Mouse (Mus musculus) limb, embryonic 12.5 days (tissue): ENCODE results near the gene Wdr5. TPM values are rescaled to one million over a fixed set of nuclear protein-coding genes. Genes with fewer than 3 reads are reported as not detected.
A peak's percentile ranks its signal among the peaks of the same experiment; 100 is the strongest.
"Not testable (repeated sequence)": the region's sequence is repeated elsewhere in the genome, so short reads cannot be mapped to it uniquely, and the experiment has no call there.

Experiments used
- ATAC-seq: fragments of 200-750 bp; cut with Nextera tagmentation; 2 replicates; pipeline ENCODE4 v1.8.0; 2017; ENCODE audit warnings: low read depth, moderate TSS enrichment; ENCODE audit not compliant: insufficient number of reproducible peaks, insufficient read depth, low FRiP score, low TSS enrichment
- H3K27ac ChIP-seq: fragments of 300-500 bp; sonication (generic); 2 replicates; pipeline ENCODE4 v1.5.1; 2016; ENCODE audit warnings: mild to moderate bottlenecking, moderate library complexity
- H3K27me3 ChIP-seq: fragments of 300-500 bp; sonication (generic); 2 replicates; pipeline ENCODE4 v1.6.1; 2016; ENCODE audit warnings: mild to moderate bottlenecking, moderate library complexity
- H3K36me3 ChIP-seq: fragments of 300-500 bp; sonication (generic); 2 replicates; pipeline ENCODE4 v1.6.1; 2016; ENCODE audit warnings: mild to moderate bottlenecking, moderate library complexity
- H3K4me1 ChIP-seq: fragments of 300-500 bp; sonication (generic); replicated peaks from 2 replicates; pipeline ENCODE4 v1.6.1; 2016
- H3K4me2 ChIP-seq: fragments of 300-500 bp; sonication (generic); 2 replicates; pipeline ENCODE4 v1.6.1; 2016; ENCODE audit warnings: mild to moderate bottlenecking, moderate library complexity
- H3K4me3 ChIP-seq: fragments of 300-500 bp; sonication (generic); replicated peaks from 2 replicates; pipeline ENCODE4 v1.5.1; 2016; ENCODE audit warnings: mild to moderate bottlenecking
- H3K9ac ChIP-seq: fragments of 300-500 bp; sonication (generic); replicated peaks from 2 replicates; pipeline ENCODE4 v1.6.1; 2016; ENCODE audit warnings: mild to moderate bottlenecking, moderate library complexity
- H3K9me3 ChIP-seq: fragments of 300-500 bp; sonication (generic); 2 replicates; pipeline ENCODE4 v1.6.1; 2016; ENCODE audit warnings: mild to moderate bottlenecking, moderate library complexity
- WGBS: fragments of 180-500 bp; shearing (Covaris S2); methylation state at CpG from one replicate; pipeline ENCODE4 v1.1.7; 2016; 5-methylcytosine and 5-hydroxymethylcytosine counted together
- polyA plus RNA-seq: library from polyadenylated mRNA; unstranded; fragments of >200 nt; fragmentation: Nextera tagmentation; extraction: Ambion mirVana; gene quantifications from 2 replicates; pipeline ENCODE4 v1.2.1, GENCODE M21; 2016

The Wdr5 gene
- polyA plus RNA-seq, 1 experiment from 2014 or later = 73.5 TPM

GRCm38 (mm10) chr2:27504113-27504885 lies 10.7 kb upstream of the Wdr5 start:
- Histone ChIP-seq H3K36me3 (no peaks in the 10 kb centered on the region), H3K27ac (0 out of 2 replicates have a peak overlapping the region, but pooled peaks have one; percentile 20), H3K4me3 (no peak overlapping the region), H3K9me3 (no peaks in the 10 kb centered on the region), H3K9ac (no peak overlapping the region; the same call in 1 of the 2 replicates), H3K4me2 (no peak overlapping the region), H3K4me1 (peaks cover 19% of the 10 kb centered on the region), H3K27me3 (no peaks in the 10 kb centered on the region)
- 67% methylated on average over 7 of the region's 7 CpGs for WGBS
- ATAC-seq = no peak

- 8% methylated on average over 6 of the region's 6 CpGs for WGBS
- Histone ChIP-seq H3K27me3 (no peaks in the 10 kb centered on the region), H3K36me3 (no peaks in the 10 kb centered on the region), H3K9ac (no peak overlapping the region), H3K4me1 (peaks cover 19% of the 10 kb centered on the region), H3K4me2 (no peak overlapping the region), H3K4me3 (no peak overlapping the region), H3K9me3 (no peaks in the 10 kb centered on the region), H3K27ac (peak overlapping the region; percentile 69)
- peak; percentile 56; the same call in 1 of the 2 replicates for ATAC-seq
Observed at GRCm38 (mm10) chr2:27505539-27505938, 9.4 kb upstream of the Wdr5 start.

- ATAC-seq, H3K27me3 ChIP-seq, H3K9me3 ChIP-seq, H3K9ac ChIP-seq, H3K4me2 ChIP-seq, H3K36me3 ChIP-seq, H3K27ac ChIP-seq, H3K4me3 ChIP-seq: not testable (repeated sequence)
- H3K4me1 ChIP-seq = peaks cover 19% of the 10 kb centered on the region
- WGBS = 86% methylated on average over 4 of the region's 4 CpGs
Observed at GRCm38 (mm10) chr2:27506658-27507057, 8.3 kb upstream of the Wdr5 start.

- Histone ChIP-seq H3K4me2 (no peak within 1 kb of the TSS), H3K9ac (no peak within 1 kb of the TSS), H3K27ac (no peak within 1 kb of the TSS), H3K36me3 (no peaks in the 10 kb centered on the region), H3K4me3 (no peak within 1 kb of the TSS), H3K27me3 (no peaks in the 10 kb centered on the region), H3K9me3 (0 out of 2 replicates have a peak, but pooled peaks cover 4% of the 10 kb centered on the region), H3K4me1 (peaks cover 19% of the 10 kb centered on the region)
- WGBS = 53% methylated on average over 4 of the region's 4 CpGs
- ATAC-seq = no peak
Observed at GRCm38 (mm10) chr2:27507562-27507961, 7.4 kb upstream of the Wdr5 start, which contains the start of gene Brd3. Brd3 (minus strand) TSS chr2:27507662.

- Histone ChIP-seq H3K36me3 (no peaks in the 10 kb centered on the region), H3K9ac (no peak overlapping the region), H3K27me3 (no peaks in the 10 kb centered on the region), H3K4me2 (no peak overlapping the region), H3K9me3 (0 out of 2 replicates have a peak, but pooled peaks cover 4% of the 10 kb centered on the region), H3K27ac (no peak overlapping the region), H3K4me1 (peaks cover 13% of the 10 kb centered on the region), H3K4me3 (no peak overlapping the region)
- 93% methylated on average over 7 of the region's 7 CpGs for WGBS
- ATAC-seq = no peak
Observed at GRCm38 (mm10) chr2:27510706-27511105, 4.3 kb upstream of the Wdr5 start.

GRCm38 (mm10) chr2:27512909-27513308 lies 2.0 kb upstream of the Wdr5 start:
- H3K4me2 ChIP-seq = no peak overlapping the region
- WGBS = 99% methylated on average over 3 of the region's 3 CpGs
- no peak overlapping the region for H3K4me3 ChIP-seq
- no peak overlapping the region for H3K9ac ChIP-seq
- H3K4me1 ChIP-seq = peaks cover 30% of the 10 kb centered on the region
- H3K27me3 ChIP-seq = no peaks in the 10 kb centered on the region
- H3K36me3 ChIP-seq = no peaks in the 10 kb centered on the region; the same call in 1 of the 2 replicates
- 0 out of 2 replicates have a peak, but pooled peaks cover 4% of the 10 kb centered on the region for H3K9me3 ChIP-seq
- H3K27ac ChIP-seq = no peak overlapping the region
- ATAC-seq = no peak

- 75% methylated on average over 5 of the region's 5 CpGs for WGBS
Observed at GRCm38 (mm10) chr2:27513861-27514260, 1.1 kb upstream of the Wdr5 start.

GRCm38 (mm10) chr2:27515341-27516166 lies 597 bp downstream of the Wdr5 start:
- Histone ChIP-seq H3K9me3 (0 out of 2 replicates have a peak, but pooled peaks cover 4% of the 10 kb centered on the region), H3K9ac (peak overlapping the region; percentile 96), H3K4me1 (peaks cover 30% of the 10 kb centered on the region), H3K27me3 (no peaks in the 10 kb centered on the region), H3K4me3 (peak overlapping the region; percentile 88), H3K4me2 (peak overlapping the region; percentile 84), H3K36me3 (peaks cover 24% of the 10 kb centered on the region), H3K27ac (peak overlapping the region; percentile 89)
- WGBS = under 1% methylated on average over 38 of the region's 40 CpGs
- ATAC-seq = no peak

More at GRCm38 (mm10) chr2:27513861-27514260, 1.1 kb upstream of the Wdr5 start:
- no peak for ATAC-seq
- Histone ChIP-seq H3K9me3 (0 out of 2 replicates have a peak, but pooled peaks cover 4% of the 10 kb centered on the region), H3K27me3 (no peaks in the 10 kb centered on the region), H3K4me3 (peak overlapping the region; percentile 88), H3K36me3 (peaks cover 7% of the 10 kb centered on the region), H3K4me2 (peak overlapping the region; percentile 84), H3K27ac (peak overlapping the region; percentile 89), H3K4me1 (peaks cover 30% of the 10 kb centered on the region), H3K9ac (peak overlapping the region; percentile 96)

- Histone ChIP-seq H3K9ac (peak overlapping the region; percentile 96), H3K27me3 (no peaks in the 10 kb centered on the region), H3K4me1 (peaks cover 30% of the 10 kb centered on the region), H3K4me2 (peak overlapping the region; percentile 84), H3K4me3 (peak overlapping the region; percentile 88), H3K9me3 (0 out of 2 replicates have a peak, but pooled peaks cover 4% of the 10 kb centered on the region), H3K27ac (no peak overlapping the region), H3K36me3 (peaks cover 31% of the 10 kb centered on the region)
- no peak for ATAC-seq
- WGBS = 13% methylated on average over 1 of the region's 1 CpGs
Observed at GRCm38 (mm10) chr2:27516289-27516688, 1.3 kb downstream of the Wdr5 start.

- WGBS = 95% methylated on average over 3 of the region's 3 CpGs
Observed at GRCm38 (mm10) chr2:27518283-27518682, 3.3 kb downstream of the Wdr5 start.

More at GRCm38 (mm10) chr2:27518283-27518682, 3.3 kb downstream of the Wdr5 start:
- no peak for ATAC-seq
- H3K4me2 ChIP-seq = no peak overlapping the region
- H3K9me3 ChIP-seq = no peaks in the 10 kb centered on the region
- no peak overlapping the region for H3K4me3 ChIP-seq
- H3K36me3 ChIP-seq = peaks cover 48% of the 10 kb centered on the region
- peaks cover 30% of the 10 kb centered on the region for H3K4me1 ChIP-seq
- no peaks in the 10 kb centered on the region for H3K27me3 ChIP-seq
- H3K9ac ChIP-seq = no peak overlapping the region
- no peak overlapping the region for H3K27ac ChIP-seq
